Mouse (Mus musculus): ENCODE results near the gene Zup1. TPM values are rescaled to one million over a fixed set of nuclear protein-coding genes. Genes with fewer than 3 reads are reported as not detected.
"Not testable (repeated sequence)": the region's sequence is repeated elsewhere in the genome, so short reads cannot be mapped to it uniquely, and the experiment has no call there.

The Zup1 gene
- polyA plus RNA-seq (2017; shearing (Covaris generic)) = 10 to 100 TPM; 59.3 to 86.4 (median 70.5) TPM

GRCm38 (mm10) chr10:33950803-33951583 is at the start of gene Zup1:
Gene Zup1, minus strand, starts transcription at chr10:33951269.
- peak; percentile 95 for ATAC-seq

DNA sequence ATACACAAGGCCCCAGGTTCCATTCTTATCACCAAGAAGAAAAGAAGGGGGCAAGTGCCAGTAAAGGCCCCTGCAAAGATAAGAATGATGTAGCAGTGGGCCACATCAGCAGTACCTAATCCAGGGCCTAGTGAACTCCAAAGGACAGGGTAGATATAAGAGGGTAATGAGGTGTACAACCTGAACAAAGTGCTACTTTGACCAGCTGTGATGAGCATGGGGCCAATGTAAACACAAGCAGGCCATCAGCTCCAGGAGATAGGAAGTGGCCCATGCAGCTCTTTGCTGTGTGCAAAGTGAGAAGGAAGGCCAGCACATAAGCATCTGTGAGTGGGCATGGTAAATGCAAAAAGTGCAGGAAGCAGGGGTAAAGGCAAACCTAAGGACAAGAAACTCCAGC is 47.3 kb upstream of the Zup1 start:
- ATAC-seq = no peak

DNA sequence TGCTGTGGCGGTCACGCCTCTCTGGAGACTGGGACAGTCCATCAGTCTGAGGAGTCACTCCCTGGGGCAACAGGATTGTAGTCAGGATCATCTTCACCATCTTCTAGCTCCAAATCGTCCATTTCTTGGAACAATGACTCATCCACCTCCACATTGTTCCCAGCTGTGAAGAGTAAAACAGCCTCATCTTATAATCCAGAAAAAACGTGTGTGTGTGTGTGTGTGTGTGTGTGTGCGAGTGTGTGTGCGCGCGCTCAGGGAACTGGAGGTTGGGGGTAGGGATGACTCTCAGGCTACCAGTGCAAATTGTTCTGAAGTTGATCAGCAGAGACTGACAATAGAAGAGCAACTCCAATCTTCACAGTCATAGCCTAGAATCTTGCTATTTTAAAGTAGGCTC is 45.6 kb upstream of the Zup1 start:
- not testable (repeated sequence) for ATAC-seq

DNA sequence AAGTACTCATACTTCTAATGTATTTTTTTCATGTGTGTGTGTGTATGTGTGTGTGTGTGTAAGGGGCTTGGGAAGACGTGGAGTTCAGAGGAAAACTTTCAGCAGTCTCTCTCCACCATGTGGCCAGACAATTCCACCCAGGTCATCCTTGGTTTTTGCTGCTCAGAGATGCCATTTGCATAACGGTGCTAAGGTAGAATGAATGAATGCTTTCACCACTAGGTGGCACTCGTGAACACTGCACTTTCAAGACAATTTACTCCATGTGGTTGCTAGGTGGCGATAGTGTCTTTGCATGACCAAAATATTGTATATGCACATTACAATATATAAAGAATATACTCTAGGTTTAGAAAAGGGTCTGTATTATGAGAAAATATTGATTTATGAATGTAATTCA is 35.7 kb upstream of the Zup1 start:
- ATAC-seq = peak; percentile 100

DNA sequence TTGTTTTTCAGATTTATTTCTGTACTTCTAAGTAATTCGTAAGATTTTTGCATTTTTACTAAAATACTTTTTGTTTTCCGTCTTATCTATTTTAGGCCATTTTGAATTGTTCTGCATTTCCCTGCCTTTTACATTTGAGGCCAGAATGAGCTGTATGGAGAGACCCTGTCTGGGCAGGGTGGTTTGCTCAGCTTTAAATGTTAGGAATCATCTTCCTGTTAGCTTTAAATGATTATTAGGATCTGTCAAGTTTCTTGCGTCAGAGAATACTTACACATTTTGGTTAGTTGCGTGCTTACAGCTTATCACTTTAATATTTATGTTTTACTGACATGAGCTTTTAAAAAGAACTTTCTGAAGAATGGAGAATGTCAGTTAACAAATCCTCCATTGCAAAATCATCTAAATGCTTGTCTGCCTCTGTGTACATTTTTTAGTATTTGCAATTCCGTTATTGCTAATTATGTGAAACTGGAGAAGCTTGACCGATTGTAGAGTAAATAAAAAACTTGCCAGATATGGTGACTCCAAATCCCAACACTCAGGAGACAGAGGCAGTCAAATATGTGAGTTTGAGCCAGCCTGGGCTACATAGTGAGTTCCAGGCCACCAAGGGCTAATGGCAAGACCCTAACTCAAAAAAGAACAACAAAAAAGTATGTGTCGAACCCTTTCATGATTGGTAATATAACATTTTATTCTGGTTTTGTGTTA is 23.9 kb upstream of the Zup1 start:
- no peak for ATAC-seq

GRCm38 (mm10) chr10:33952509-33952908 is 1.4 kb upstream of the Zup1 start:
- no peak for ATAC-seq

DNA sequence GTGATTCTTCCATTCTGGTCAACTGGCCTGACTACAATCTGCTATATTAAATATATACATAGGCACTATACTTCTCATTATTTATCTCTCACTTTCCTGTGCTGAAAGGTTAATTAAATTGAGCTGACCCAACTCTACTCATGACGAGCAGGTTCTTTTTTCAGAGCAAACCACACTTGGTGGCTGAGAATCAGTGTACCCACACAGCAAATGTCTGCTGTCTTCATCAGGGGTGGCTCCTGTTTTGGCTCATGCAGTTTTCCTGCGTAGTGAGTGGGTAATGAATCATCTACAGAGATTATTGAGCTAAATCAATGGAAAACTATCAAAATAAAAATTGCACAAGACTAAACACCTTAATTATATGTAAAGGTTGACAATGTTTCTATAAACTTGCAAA is 4.7 kb downstream of the Zup1 start:
- no peak for ATAC-seq

GRCm38 (mm10) chr10:33945390-33945789 is 5.7 kb downstream of the Zup1 start:
- no peak for ATAC-seq

DNA sequence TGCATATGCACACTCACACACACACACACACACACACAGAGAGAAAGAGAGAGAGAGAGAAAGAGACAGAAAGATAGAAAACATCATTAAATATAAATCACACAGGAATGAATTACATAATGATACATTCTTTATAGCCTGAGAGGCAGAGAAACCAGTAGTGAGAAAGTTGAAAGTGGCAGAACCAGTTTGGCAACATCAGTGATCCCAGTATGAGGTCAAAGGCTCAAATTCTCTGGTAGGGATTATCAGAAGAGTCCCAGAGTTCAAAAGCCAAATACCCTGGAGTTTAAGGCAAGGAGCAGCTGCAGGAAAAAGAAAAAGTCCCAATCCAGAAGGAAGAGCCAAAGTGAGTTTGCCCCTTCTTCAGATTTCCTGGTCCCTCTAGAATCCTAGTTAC is 10.4 kb downstream of the Zup1 start:
- ATAC-seq = no peak

GRCm38 (mm10) chr10:33905489-33905888 is 45.6 kb downstream of the Zup1 start:
- no peak for ATAC-seq

DNA sequence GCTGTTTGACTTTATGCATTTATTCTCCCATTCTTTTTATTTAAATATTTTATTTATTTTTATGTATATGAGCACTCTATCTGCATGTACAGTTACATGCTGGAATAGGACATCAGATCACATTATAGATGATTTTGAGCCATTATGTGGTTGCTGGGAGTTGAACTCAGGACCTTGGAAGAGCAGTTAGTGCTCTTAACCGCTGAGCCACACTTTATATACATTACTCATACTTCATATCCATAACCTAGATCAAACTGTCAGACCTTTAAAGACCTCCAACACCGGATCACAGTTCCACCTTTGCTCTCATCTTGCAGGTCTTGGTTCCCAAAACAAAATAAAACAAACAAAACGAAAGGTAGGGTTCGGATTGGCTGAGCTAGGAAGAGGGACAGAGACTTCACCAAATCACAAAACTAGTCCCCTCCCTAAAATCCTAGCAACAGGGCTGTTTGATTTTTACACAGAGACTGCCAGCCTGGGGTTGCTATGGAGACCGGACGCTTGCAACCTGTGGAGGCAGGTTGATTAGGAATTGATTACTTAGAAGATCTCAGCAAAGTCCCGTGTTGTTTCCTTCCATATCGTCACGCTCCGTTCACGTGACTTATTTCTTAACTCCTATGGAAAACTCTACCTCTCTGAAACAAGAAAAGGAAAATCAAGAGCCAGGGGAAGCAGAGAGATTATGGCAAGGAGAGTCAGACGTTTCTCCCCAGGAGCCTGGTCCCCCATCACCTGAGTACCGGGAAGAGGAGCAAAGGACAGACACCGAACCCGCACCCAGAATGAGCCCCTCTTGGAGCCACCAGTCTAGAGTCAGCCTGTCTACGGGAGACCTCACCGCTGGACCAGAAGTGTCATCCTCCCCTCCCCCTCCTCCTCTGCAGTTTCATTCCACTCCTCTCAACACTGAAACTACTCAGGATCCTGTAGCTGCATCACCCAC is 46.3 kb downstream of the Zup1 start, which contains the start of gene Rsph4a:
Rsph4a (plus strand) TSS at position 582 of the 952 bp plus-strand sequence.
- ATAC-seq = peak; percentile 63

GRCm38 (mm10) chr10:33901520-33901919 is 49.5 kb downstream of the Zup1 start:
- not testable (repeated sequence) for ATAC-seq

DNA sequence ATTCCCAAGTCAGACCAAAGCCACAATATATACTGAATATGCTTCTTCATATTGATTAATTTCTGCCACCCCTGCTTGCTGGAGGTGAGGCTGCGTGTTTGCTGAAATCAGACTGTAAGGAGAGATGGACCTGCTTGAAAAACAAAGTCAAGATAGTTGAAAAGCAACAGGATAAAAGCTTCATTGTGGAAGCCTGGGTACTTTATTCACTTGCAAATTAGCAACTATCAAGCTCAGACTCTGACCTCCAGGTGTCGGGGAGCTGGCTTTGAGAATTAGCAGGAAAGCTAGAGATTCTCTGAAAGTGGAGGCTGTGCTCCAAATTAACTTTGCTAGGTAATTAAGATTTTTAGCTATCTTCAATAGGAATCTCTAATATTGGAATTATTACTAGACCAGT is 68.7 kb downstream of the Zup1 start:
- ATAC-seq = not testable (repeated sequence)

- no peak for ATAC-seq
Measured at GRCm38 (mm10) chr10:33872672-33873398, 78.2 kb downstream of the Zup1 start.

DNA sequence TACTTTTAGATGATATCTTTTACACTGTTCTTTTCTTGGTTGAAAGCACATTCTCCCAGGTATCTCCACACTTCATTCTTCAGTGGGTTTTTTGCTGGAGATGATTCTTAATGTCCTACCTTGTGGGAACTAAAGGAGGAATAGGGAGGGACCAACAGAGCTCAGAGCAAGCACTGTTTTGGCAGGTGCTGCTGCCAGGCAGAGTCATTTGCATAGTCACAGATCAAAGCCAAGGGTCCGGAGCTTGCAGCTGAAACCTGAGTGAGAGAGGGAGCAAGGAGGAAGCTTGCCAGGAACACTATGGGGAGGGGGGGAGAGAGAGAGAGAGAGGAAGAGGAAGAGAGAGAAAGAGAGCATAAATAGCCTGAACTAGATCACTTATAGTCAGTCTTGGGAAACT is 80.6 kb downstream of the Zup1 start:
- no peak for ATAC-seq

Other genes with a start within 250 kb of the Zup1 start
- gene Sult3a2, start 164.6 kb downstream of the Zup1 start, polyA plus RNA-seq (2017; shearing (Covaris generic)) = not detected
- gene Sult3a1, start 93.5 kb downstream of the Zup1 start, polyA plus RNA-seq (2017; shearing (Covaris generic)) = not detected
- gene Rsph4a, start 46.2 kb downstream of the Zup1 start, polyA plus RNA-seq (2017; shearing (Covaris generic)) = under 1 TPM in 2 of 3 experiments, not detected in 1; 0.16 to 0.17 TPM
- gene Rwdd1, start 68.4 kb upstream of the Zup1 start, polyA plus RNA-seq (2017; shearing (Covaris generic)) = 100 to 1,000 TPM in 1 of 3 experiments, 10 to 100 TPM in 2; 59.6 to 140 (median 87.0) TPM
- gene Trappc3l, start 86.3 kb upstream of the Zup1 start, polyA plus RNA-seq (2017; shearing (Covaris generic)) = not detected
- gene Calhm4, start 93.0 kb upstream of the Zup1 start, polyA plus RNA-seq (2017; shearing (Covaris generic)) = not detected
- gene Calhm5, start 145.2 kb upstream of the Zup1 start, polyA plus RNA-seq (2017; shearing (Covaris generic)) = not detected
- 10 to 100 TPM; 30.6 to 42.2 (median 39.7) TPM for gene Calhm6, start 176.7 kb upstream of the Zup1 start, polyA plus RNA-seq (2017; shearing (Covaris generic))